Mouse (Mus musculus): ENCODE data around the gene Spon1. TPM values are rescaled to one million over a fixed set of nuclear protein-coding genes. Genes with fewer than 3 reads are reported as not detected.

The Spon1 gene
- total and polyA plus RNA-seq, 3 experiments = not detected

DNA sequence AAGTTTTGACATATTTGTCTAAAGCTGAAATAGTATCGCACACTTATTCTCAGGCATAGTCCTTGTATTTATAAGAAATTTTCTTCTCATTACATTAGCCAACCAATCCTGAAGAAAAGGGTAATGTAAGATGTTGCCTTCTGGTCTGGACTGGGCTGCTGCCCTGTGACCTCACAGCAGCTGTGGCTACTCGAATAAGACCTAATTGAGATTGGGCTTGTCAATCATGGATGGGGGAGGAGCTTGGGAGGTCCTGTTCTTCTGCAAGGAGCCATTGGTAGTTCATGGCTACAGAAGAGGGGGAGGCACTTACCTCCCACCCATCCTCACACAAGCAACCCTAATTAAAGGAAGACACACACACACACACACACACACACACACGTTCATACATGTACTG is 27.1 kb downstream of the Spon1 start:
- Histone ChIP-seq H3K9me3 (replicated peaks; ENCODE audit: low read length) (peaks cover 11% of the 10 kb centered on the region), H3K4me1 (ENCODE audit: control insufficient read depth in 1 of 2, insufficient read depth in 2 of 2) (no peaks in the 10 kb centered on the region), H3K9ac (ENCODE audit: insufficient read depth, low read depth) (no peak overlapping the region), H3K36me3 (replicated peaks in 1 of 2; ENCODE audit: control insufficient read depth in 1 of 2, insufficient read depth in 1 of 2, low read length in 1 of 2) (no peaks in the 10 kb centered on the region), H3K79me2 (replicated peaks; ENCODE audit: control insufficient read depth, extremely low read depth, insufficient read depth, poor library complexity, severe bottlenecking) (no peaks in the 10 kb centered on the region), H3K27me3 (replicated peaks) (peaks cover 26% of the 10 kb centered on the region), H3K4me3 (replicated peaks in 1 of 3; ENCODE audit: low read depth in 2 of 3, low read length in 2 of 3, poor library complexity in 1 of 3) (no peak overlapping the region), H3K27ac (ENCODE audit: insufficient read depth, low read depth) (no peak overlapping the region), H3K4me2 (ENCODE audit: insufficient read depth, low read depth, poor library complexity, severe bottlenecking) (no peak overlapping the region)
- dilution Hi-C loops (cut with MboI; ENCODE audit: extremely low pct_ligation_motif_present, extremely low pct_unique_long_range_greater_than_20kb, low sequenced_read_pairs) (no loop called here), in situ Hi-C loops (cut with MboI; ENCODE audit: low pct_ligation_motif_present, low pct_unique_long_range_greater_than_20kb, low sequenced_read_pairs) (no loop called here)
- TF ChIP-seq MXI1 (IDR thresholded peaks at IDR 0.05; ENCODE audit: low read depth, low read length) = no peak
- no peak for TF ChIP-seq JUND (conservative IDR thresholded peaks at IDR 0.05; ENCODE audit: low read depth, low read length)
- TF ChIP-seq MAX (IDR thresholded peaks at IDR 0.05; ENCODE audit: low read length) = no peak
- TF ChIP-seq MAFK (IDR thresholded peaks at IDR 0.05; ENCODE audit: insufficient replicate concordance, low read length) = no peak
- no peak for DNase-seq (ENCODE audit: extremely low read depth)

DNA sequence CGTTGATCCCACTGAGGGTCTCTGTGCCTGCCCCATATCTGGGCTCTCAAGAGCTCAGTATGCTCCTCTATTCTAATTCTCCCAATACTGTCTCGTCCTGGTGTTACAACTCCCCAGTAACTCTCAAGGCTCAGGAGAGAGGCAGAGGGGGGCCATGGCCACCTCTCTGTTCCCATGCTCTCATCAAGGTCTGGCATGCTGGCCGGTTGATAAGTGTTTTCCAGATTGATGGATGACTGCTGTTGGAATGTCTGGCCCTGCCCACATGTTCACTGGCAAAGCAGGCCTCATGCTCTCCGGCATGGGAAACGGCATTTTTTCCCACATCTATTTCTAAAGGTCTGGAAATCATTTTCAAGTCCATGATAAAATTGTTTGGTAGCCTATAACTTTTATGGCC is 29.4 kb downstream of the Spon1 start:
- TF ChIP-seq UBTF (IDR thresholded peaks at IDR 0.05; ENCODE audit: low read depth, low read length) (no peak), MAX (IDR thresholded peaks at IDR 0.05; ENCODE audit: low read length) (no peak), RAD21 (IDR thresholded peaks at IDR 0.05; ENCODE audit: low read depth, low read length) (no peak), IRF4 (IDR thresholded peaks at IDR 0.05; ENCODE audit: low read depth, low read length) (no peak), MAZ (IDR thresholded peaks at IDR 0.05; ENCODE audit: low read depth, low read length) (no peak), POLR2AphosphoS2 (IDR thresholded peaks at IDR 0.05; ENCODE audit: low read depth, low read length) (no peak), E2F4 (IDR thresholded peaks at IDR 0.05; ENCODE audit: insufficient replicate concordance, low read depth, low read length) (no peak), RCOR1 (conservative IDR thresholded peaks at IDR 0.05; ENCODE audit: low read depth, low read length) (no peak), MYC (IDR thresholded peaks at IDR 0.05; ENCODE audit: low read depth, low read length) (no peak), SMC3 (IDR thresholded peaks at IDR 0.05; ENCODE audit: low read depth, low read length) (no peak), CHD1 (IDR thresholded peaks at IDR 0.05; ENCODE audit: low read depth, low read length) (no peak), POLR2A (IDR thresholded peaks at IDR 0.05; ENCODE audit: low read depth, low read length) (no peak), MEF2A (IDR thresholded peaks at IDR 0.05; ENCODE audit: borderline replicate concordance, low read depth, low read length) (no peak), NELFE (IDR thresholded peaks at IDR 0.05; ENCODE audit: low read depth, low read length) (no peak), GABPA (IDR thresholded peaks at IDR 0.05; ENCODE audit: insufficient replicate concordance, low read depth, low read length) (no peak), KAT2A (IDR thresholded peaks at IDR 0.05; ENCODE audit: insufficient replicate concordance, low read length) (no peak), HCFC1 (IDR thresholded peaks at IDR 0.05; ENCODE audit: low read depth, low read length) (no peak), TBP (conservative IDR thresholded peaks at IDR 0.05; ENCODE audit: low read depth, low read length) (no peak), ZNF384 (IDR thresholded peaks at IDR 0.05; ENCODE audit: low read depth, low read length) (no peak)

More for the DNA sequence above, 29.4 kb downstream of the Spon1 start:
- in situ Hi-C loops (cut with MboI; ENCODE audit: low pct_ligation_motif_present, low pct_unique_long_range_greater_than_20kb, low sequenced_read_pairs) = no loop called here
- H3K36me3 ChIP-seq (replicated peaks in 1 of 2; ENCODE audit: control insufficient read depth in 1 of 2, insufficient read depth in 1 of 2, low read length in 1 of 2) = no peaks in the 10 kb centered on the region
- H3K4me3 ChIP-seq (replicated peaks in 1 of 3; ENCODE audit: low read depth in 2 of 3, low read length in 2 of 3, poor library complexity in 1 of 3) = no peak overlapping the region
- no peak overlapping the region for H3K27ac ChIP-seq (ENCODE audit: insufficient read depth, low read depth)
- H3K4me2 ChIP-seq (ENCODE audit: insufficient read depth, low read depth, poor library complexity, severe bottlenecking) = no peak overlapping the region
- DNase-seq (ENCODE audit: extremely low read depth) = no peak
- no peak overlapping the region for H3K9ac ChIP-seq (ENCODE audit: insufficient read depth, low read depth)
- dilution Hi-C loops (cut with MboI; ENCODE audit: extremely low pct_ligation_motif_present, extremely low pct_unique_long_range_greater_than_20kb, low sequenced_read_pairs) = no loop called here
- H3K27me3 ChIP-seq (replicated peaks) = peaks cover 24% of the 10 kb centered on the region
- H3K4me1 ChIP-seq (ENCODE audit: control insufficient read depth in 1 of 2, insufficient read depth in 2 of 2) = no peaks in the 10 kb centered on the region
- peaks cover 11% of the 10 kb centered on the region for H3K9me3 ChIP-seq (replicated peaks; ENCODE audit: low read length)
- H3K79me2 ChIP-seq (replicated peaks; ENCODE audit: control insufficient read depth, extremely low read depth, insufficient read depth, poor library complexity, severe bottlenecking) = no peaks in the 10 kb centered on the region
